Mouse (Mus musculus): ENCODE data around the gene Vps18. TPM values are rescaled to one million over a fixed set of nuclear protein-coding genes. Genes with fewer than 3 reads are reported as not detected.

Gene Vps18
- polyA plus RNA-seq, 1 experiment from 2014 or later, result 13.4 TPM

DNA sequence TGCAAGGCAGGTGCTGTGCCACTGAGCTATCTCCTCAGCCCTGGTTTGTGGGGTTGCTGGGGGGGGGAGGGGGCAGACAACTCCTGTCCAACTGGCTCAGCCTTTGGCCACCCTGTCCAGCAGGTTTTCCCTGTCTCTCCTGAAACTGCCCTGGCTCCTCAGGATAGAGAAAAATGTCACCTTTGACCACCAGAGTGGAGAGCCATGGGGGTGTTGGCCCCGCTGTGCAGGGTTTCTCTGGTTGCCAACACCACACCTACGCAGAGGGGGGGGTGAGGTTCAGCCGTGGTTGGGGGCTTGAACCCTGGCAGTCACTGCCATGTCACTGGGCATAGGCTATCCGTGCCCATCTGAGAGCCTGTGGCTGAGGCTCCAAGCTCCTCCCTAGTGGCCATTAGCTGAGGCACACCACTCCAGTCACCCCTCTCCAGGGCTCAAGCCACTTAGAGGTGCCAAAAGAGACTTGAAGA lies 38.9 kb upstream of the Vps18 start:
- Histone ChIP-seq H3K4me1 (replicated peaks; ENCODE audit: insufficient read depth, low read length) (no peaks in the 10 kb centered on the region), H3K27ac (no peak overlapping the region), H3K36me3 (ENCODE audit: insufficient read depth, low read length) (no peaks in the 10 kb centered on the region), H3K9ac (ENCODE audit: low read depth, low read length) (0 out of 2 replicates have a peak overlapping the region, but pooled peaks have one; percentile 4), H3K27me3 (ENCODE audit: insufficient read depth, low read length) (no peaks in the 10 kb centered on the region), H3K4me3 (replicated peaks; ENCODE audit: low read depth, low read length) (no peak overlapping the region), H3K9me3 (replicated peaks; ENCODE audit: low read length) (no peaks in the 10 kb centered on the region), H3K4me2 (ENCODE audit: low read length) (no peak overlapping the region)
- no peak for TF ChIP-seq CTCF (IDR thresholded peaks at IDR 0.05; ENCODE audit: low read depth)
- WGBS, result 70% methylated on average over 4 of the region's 4 CpGs
- peak; percentile 56 for ATAC-seq (replicated peaks; ENCODE audit: low FRiP score, low read depth)
- DNase-seq (ENCODE audit: low spot score), result no peak

DNA sequence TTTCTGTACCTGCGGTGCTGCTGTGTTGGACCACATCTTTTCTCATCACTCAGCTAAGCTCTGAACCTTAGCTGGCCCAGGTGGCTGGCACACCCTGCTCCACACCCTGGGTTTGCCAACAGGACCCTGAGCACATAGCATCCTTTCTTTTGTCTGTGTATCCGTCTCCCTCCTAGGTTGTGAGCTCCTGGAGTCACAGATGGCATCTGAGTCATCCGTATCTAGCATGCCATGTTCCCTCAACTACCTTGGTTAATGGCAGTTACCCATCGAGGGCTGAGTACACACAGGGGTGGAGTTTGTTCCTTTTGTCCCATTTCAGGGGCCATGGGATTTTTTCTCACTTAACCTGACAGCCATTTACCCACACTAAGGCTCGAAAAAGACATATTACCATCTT lies 38.2 kb upstream of the Vps18 start:
- H3K9ac ChIP-seq (ENCODE audit: low read depth, low read length), result no peak overlapping the region
- ATAC-seq (replicated peaks; ENCODE audit: low FRiP score, low read depth) (no peak), DNase-seq (ENCODE audit: low spot score) (no peak)
- TF ChIP-seq CTCF (IDR thresholded peaks at IDR 0.05; ENCODE audit: low read depth), result no peak
- no peaks in the 10 kb centered on the region for H3K9me3 ChIP-seq (replicated peaks; ENCODE audit: low read length)
- H3K4me3 ChIP-seq (replicated peaks; ENCODE audit: low read depth, low read length), result no peak overlapping the region
- H3K27ac ChIP-seq, result peak overlapping the region; percentile 50; the same call in 1 of the 2 replicates
- no peak overlapping the region for H3K4me2 ChIP-seq (ENCODE audit: low read length)
- no peaks in the 10 kb centered on the region for H3K36me3 ChIP-seq (ENCODE audit: insufficient read depth, low read length)
- 60% methylated on average over 5 of the region's 5 CpGs for WGBS
- no peaks in the 10 kb centered on the region; the same call in 1 of the 2 replicates for H3K27me3 ChIP-seq (ENCODE audit: insufficient read depth, low read length)
- no peaks in the 10 kb centered on the region for H3K4me1 ChIP-seq (replicated peaks; ENCODE audit: insufficient read depth, low read length)

DNA sequence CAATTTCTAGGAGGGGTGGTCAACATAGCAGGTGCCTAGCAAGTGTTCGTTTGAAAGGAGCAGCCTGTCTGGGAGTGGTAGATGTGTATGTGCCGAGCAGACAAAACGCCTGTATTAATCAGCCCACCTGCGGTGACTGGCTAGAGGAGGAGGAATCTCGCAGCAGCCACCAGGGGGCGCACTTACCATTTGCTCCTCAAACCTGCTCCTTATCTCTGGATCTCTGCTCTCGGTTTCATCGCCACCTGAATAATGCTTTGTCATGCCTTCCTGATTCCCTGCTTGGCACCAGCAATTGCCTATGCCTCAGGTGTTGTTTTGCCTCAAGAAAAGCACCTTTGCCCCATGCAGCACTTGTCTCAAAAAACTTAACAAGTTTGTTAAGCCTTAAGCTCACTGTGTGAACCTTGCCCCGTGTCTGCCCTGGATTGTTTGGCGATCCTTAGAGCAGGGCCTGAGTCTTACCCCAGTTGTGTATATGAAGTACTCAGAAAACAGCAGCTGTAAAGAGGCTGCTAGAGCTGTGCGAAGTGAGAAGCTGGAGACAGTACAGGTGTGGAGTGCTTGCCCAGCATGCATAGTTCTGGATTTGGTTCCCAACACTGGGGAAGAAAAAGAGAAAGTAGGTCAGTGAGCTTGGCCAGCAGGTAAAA lies 37.6 kb upstream of the Vps18 start:
- H3K4me3 ChIP-seq (replicated peaks; ENCODE audit: low read depth, low read length), result no peak overlapping the region
- H3K9ac ChIP-seq (ENCODE audit: low read depth, low read length), result no peak overlapping the region
- H3K4me2 ChIP-seq (ENCODE audit: low read length), result no peak overlapping the region
- H3K4me1 ChIP-seq (replicated peaks; ENCODE audit: insufficient read depth, low read length), result no peaks in the 10 kb centered on the region
- WGBS, result 16% methylated on average over 11 of the region's 11 CpGs
- H3K27ac ChIP-seq, result peak overlapping the region; percentile 50; the same call in 1 of the 2 replicates
- ATAC-seq (replicated peaks; ENCODE audit: low FRiP score, low read depth) (peak; percentile 62), DNase-seq (ENCODE audit: low spot score) (peak; percentile 87)
- TF ChIP-seq CTCF (IDR thresholded peaks at IDR 0.05; ENCODE audit: low read depth), result peak; percentile 99
- H3K27me3 ChIP-seq (ENCODE audit: insufficient read depth, low read length), result no peaks in the 10 kb centered on the region; the same call in 1 of the 2 replicates
- H3K36me3 ChIP-seq (ENCODE audit: insufficient read depth, low read length), result no peaks in the 10 kb centered on the region
- H3K9me3 ChIP-seq (replicated peaks; ENCODE audit: low read length), result no peaks in the 10 kb centered on the region

DNA sequence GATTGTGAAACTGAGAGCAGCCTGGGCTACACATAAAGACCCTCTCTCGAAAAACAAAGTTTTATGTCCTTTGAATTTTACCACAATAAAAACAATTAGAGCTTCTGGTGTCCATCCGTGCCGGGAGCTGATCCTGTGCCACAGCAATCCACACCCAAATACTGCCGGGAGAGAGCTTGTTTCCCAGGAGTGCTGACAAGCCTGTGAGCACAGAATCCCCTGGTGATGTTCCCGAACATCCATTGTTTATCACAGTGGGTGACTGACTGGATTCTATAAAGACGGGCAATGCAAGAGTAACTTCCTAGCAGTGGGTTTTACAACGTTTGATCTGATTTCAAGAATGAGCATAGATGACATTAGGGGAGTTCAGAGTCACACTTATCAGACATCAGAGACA lies 33.6 kb upstream of the Vps18 start:
- no peak overlapping the region for H3K9ac ChIP-seq (ENCODE audit: low read depth, low read length)
- H3K36me3 ChIP-seq (ENCODE audit: insufficient read depth, low read length), result no peaks in the 10 kb centered on the region
- H3K4me3 ChIP-seq (replicated peaks; ENCODE audit: low read depth, low read length), result no peak overlapping the region
- no peak for DNase-seq (ENCODE audit: low spot score)
- no peaks in the 10 kb centered on the region; the same call in 1 of the 2 replicates for H3K27me3 ChIP-seq (ENCODE audit: insufficient read depth, low read length)
- no peak for ATAC-seq (replicated peaks; ENCODE audit: low FRiP score, low read depth)
- no peak overlapping the region for H3K4me2 ChIP-seq (ENCODE audit: low read length)
- H3K4me1 ChIP-seq (replicated peaks; ENCODE audit: insufficient read depth, low read length), result no peaks in the 10 kb centered on the region
- TF ChIP-seq CTCF (IDR thresholded peaks at IDR 0.05; ENCODE audit: low read depth), result no peak
- 15% methylated on average over 7 of the region's 7 CpGs for WGBS
- no peaks in the 10 kb centered on the region for H3K9me3 ChIP-seq (replicated peaks; ENCODE audit: low read length)
- H3K27ac ChIP-seq, result no peak overlapping the region

DNA sequence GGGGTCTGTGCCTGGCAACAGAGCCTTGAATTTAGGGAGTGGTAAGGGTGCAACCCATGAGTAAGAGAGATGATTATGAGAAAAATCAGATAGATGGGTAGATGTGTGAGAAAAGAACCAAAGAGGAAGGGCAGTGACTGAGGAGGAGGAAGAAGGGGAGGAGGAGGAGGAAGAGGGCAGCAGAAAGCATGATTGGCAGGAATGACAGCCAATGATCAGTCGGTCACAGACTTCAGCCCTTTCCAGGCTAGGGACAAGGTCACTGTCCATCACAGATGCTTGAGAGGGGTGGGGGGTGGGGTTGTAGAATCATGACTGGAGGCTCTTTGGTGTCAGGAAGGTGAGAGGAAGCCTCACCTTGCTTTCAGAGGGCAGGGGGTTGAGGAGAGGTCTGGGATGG lies 28.0 kb upstream of the Vps18 start:
- no peak for ATAC-seq (replicated peaks; ENCODE audit: low FRiP score, low read depth)
- Histone ChIP-seq H3K27me3 (ENCODE audit: insufficient read depth, low read length) (no peaks in the 10 kb centered on the region; the same call in 1 of the 2 replicates), H3K9me3 (replicated peaks; ENCODE audit: low read length) (no peaks in the 10 kb centered on the region), H3K36me3 (ENCODE audit: insufficient read depth, low read length) (no peaks in the 10 kb centered on the region), H3K27ac (no peak overlapping the region), H3K9ac (ENCODE audit: low read depth, low read length) (no peak overlapping the region), H3K4me2 (ENCODE audit: low read length) (no peak overlapping the region), H3K4me1 (replicated peaks; ENCODE audit: insufficient read depth, low read length) (no peaks in the 10 kb centered on the region), H3K4me3 (replicated peaks; ENCODE audit: low read depth, low read length) (no peak overlapping the region)
- DNase-seq (ENCODE audit: low spot score), result no peak
- 76% methylated on average over 1 of the region's 1 CpGs for WGBS
- TF ChIP-seq CTCF (IDR thresholded peaks at IDR 0.05; ENCODE audit: low read depth), result no peak

DNA sequence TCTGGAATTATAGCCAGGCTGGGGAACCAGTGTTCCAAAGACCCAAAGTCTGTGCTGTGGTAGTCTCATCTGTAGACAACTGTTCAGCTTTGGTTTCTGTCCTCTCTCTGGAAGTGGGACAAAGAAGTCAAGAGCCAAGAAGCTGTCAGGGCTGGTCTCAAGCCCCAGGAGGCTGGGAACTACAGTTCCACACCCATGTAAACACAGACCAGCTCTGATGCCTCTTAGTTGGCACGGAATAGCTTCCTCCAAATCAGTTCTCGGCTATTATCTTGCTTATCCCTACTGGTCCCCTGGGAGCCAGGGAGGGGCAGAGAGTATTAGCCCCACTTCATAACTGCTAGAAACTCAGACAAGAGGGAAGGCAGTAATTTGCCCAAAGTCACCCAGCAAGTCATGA lies 27.2 kb upstream of the Vps18 start:
- H3K27me3 ChIP-seq (ENCODE audit: insufficient read depth, low read length), result no peaks in the 10 kb centered on the region
- H3K9ac ChIP-seq (ENCODE audit: low read depth, low read length), result no peak overlapping the region
- TF ChIP-seq CTCF (IDR thresholded peaks at IDR 0.05; ENCODE audit: low read depth), result no peak
- no peak overlapping the region for H3K4me2 ChIP-seq (ENCODE audit: low read length)
- ATAC-seq (replicated peaks; ENCODE audit: low FRiP score, low read depth), result no peak
- H3K4me1 ChIP-seq (replicated peaks; ENCODE audit: insufficient read depth, low read length), result no peaks in the 10 kb centered on the region
- H3K4me3 ChIP-seq (replicated peaks; ENCODE audit: low read depth, low read length), result no peak overlapping the region
- H3K9me3 ChIP-seq (replicated peaks; ENCODE audit: low read length), result no peaks in the 10 kb centered on the region
- DNase-seq (ENCODE audit: low spot score), result no peak
- H3K36me3 ChIP-seq (ENCODE audit: insufficient read depth, low read length), result no peaks in the 10 kb centered on the region
- 44% methylated on average over 2 of the region's 2 CpGs for WGBS
- no peak overlapping the region for H3K27ac ChIP-seq

Measured in kidney, postnatal 0 days (tissue).